Mouse (Mus musculus) bone marrow macrophage, adult 2 months (primary cell): ENCODE results near the gene Lpcat3.

Experiments used
- CTCF ChIP-seq: IDR thresholded peaks from 2 replicates; pipeline ENCODE4 v1.5.1; 2012; ENCODE audit warnings: low read depth, mild to moderate bottlenecking, low read length, moderate library complexity
- POLR2A ChIP-seq: IDR thresholded peaks from 2 replicates; pipeline ENCODE4 v1.6.1; 2012; ENCODE audit warnings: mild to moderate bottlenecking, low read depth, low read length, borderline replicate concordance

DNA sequence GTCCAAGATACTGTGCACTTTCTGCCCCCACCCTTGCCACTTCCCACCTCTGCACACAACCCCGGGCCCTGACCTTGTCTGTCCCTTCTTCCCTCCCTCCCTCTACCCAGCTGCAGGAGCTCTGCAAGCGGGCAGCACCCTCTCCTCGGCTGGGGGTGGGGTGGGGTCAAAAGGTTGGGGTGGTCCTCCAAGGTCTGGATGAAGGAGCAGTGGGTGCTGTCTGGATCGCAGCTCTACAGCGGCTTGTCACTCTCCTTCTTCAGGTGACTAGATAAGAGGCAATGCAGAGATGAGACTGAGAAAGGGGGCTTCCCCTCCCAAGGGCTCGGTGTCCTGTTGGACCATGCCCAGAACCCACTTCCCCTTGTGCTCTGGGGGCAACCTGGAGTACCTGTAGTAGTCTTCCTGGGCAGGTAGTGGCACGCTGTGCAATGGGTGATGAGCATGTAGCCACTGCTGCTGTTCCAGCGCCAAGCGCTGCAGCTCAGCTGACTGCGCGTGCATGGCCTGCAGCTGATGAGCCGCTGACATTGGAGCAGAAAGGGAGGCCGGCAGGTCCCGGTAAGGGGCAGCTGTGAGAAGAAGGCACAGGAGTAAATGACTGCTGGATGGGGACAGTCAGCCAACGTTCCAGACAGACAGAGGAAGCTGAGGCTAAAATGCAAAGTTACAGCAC, 80.2 kb downstream of the Lpcat3 start:
- TF ChIP-seq CTCF (no peak), POLR2A (no peak)
